Mouse (Mus musculus): Measurements from ENCODE around the gene Tulp4.

GRCm38 (mm10) chr17:6186651-6187050 lies 80.4 kb downstream of the Tulp4 start:
- TF ChIP-seq CTCF (IDR thresholded peaks at IDR 0.05; ENCODE audit: low read depth): no peak
- TF ChIP-seq EP300 (IDR thresholded peaks at IDR 0.05; ENCODE audit: low read depth): no peak
